Mouse (Mus musculus): ENCODE measurements at regions not wholly inside any gene's neighbourhood (a gene's known extent, or its start where the extent isn't known, plus 50 kb on each side); places are given as distances from the start of the nearest gene placed in this dataset.

GRCm38 (mm10) chr12:52402711-52403110 lies 101.1 kb upstream of the Arhgap5 start:
- DNase-seq (ENCODE audit: low spot score) = no peak

- no peak for DNase-seq (ENCODE audit: low spot score)
These were observed 97.4 kb upstream of the Arhgap5 start for GRCm38 (mm10) chr12:52406386-52406785.

- no peak for DNase-seq (ENCODE audit: low spot score)
These were observed 95.4 kb upstream of the Arhgap5 start for GRCm38 (mm10) chr12:52408307-52408895.

- no peak for DNase-seq (ENCODE audit: low spot score)
These were observed 94.6 kb upstream of the Arhgap5 start for GRCm38 (mm10) chr12:52409221-52409620.

GRCm38 (mm10) chr12:52412172-52412571 lies 91.6 kb upstream of the Arhgap5 start:
- DNase-seq (ENCODE audit: low spot score) = no peak

- DNase-seq (ENCODE audit: low spot score) = no peak
These were observed 90.7 kb upstream of the Arhgap5 start for GRCm38 (mm10) chr12:52413046-52413473.

- DNase-seq (ENCODE audit: low spot score) = no peak
These were observed 81.0 kb upstream of the Arhgap5 start for GRCm38 (mm10) chr12:52422729-52423128.

- DNase-seq (ENCODE audit: low spot score) = no peak
These were observed 79.3 kb upstream of the Arhgap5 start for GRCm38 (mm10) chr12:52424336-52425034.

- DNase-seq (ENCODE audit: low spot score) = no peak
These were observed 73.8 kb upstream of the Arhgap5 start for GRCm38 (mm10) chr12:52429935-52430334.

- no peak for DNase-seq (ENCODE audit: low spot score)
These were observed 71.8 kb upstream of the Arhgap5 start for GRCm38 (mm10) chr12:52431933-52432332.

- peak; percentile 25 for DNase-seq (ENCODE audit: low spot score)
These were observed 69.8 kb upstream of the Arhgap5 start for GRCm38 (mm10) chr12:52434021-52434420.

- no peak for DNase-seq (ENCODE audit: low spot score)
These were observed 68.5 kb upstream of the Arhgap5 start for GRCm38 (mm10) chr12:52435321-52435720.

- no peak for DNase-seq (ENCODE audit: low spot score)
These were observed 68.0 kb upstream of the Arhgap5 start for GRCm38 (mm10) chr12:52435795-52436211.

- DNase-seq (ENCODE audit: low spot score) = no peak
These were observed 66.8 kb upstream of the Arhgap5 start for GRCm38 (mm10) chr12:52436941-52437340.

- DNase-seq (ENCODE audit: low spot score) = no peak
These were observed 64.5 kb upstream of the Arhgap5 start for GRCm38 (mm10) chr12:52439241-52439640.

- DNase-seq (ENCODE audit: low spot score) = no peak
These were observed 62.9 kb upstream of the Arhgap5 start for GRCm38 (mm10) chr12:52440868-52441365.

- no peak for DNase-seq (ENCODE audit: low spot score)
These were observed 61.4 kb upstream of the Arhgap5 start for GRCm38 (mm10) chr12:52442337-52442736.

GRCm38 (mm10) chr12:52445731-52446130 lies 58.0 kb upstream of the Arhgap5 start:
- DNase-seq (ENCODE audit: low spot score) = no peak

GRCm38 (mm10) chr12:52446501-52446900 lies 57.3 kb upstream of the Arhgap5 start:
- no peak for DNase-seq (ENCODE audit: low spot score)

- no peak for DNase-seq (ENCODE audit: low spot score)
These were observed 56.3 kb upstream of the Arhgap5 start for GRCm38 (mm10) chr12:52447482-52447881.

- DNase-seq (ENCODE audit: low spot score) = peak; percentile 28
These were observed 55.6 kb upstream of the Arhgap5 start for GRCm38 (mm10) chr12:52448218-52448617.

- DNase-seq (ENCODE audit: low spot score) = no peak
These were observed 49.9 kb upstream of the Arhgap5 start for GRCm38 (mm10) chr12:52453890-52454289.
